Mouse (Mus musculus) myocyte (in vitro differentiated cells): ENCODE data around the gene Dnah2. TPM values are rescaled to one million over a fixed set of nuclear protein-coding genes. Genes with fewer than 3 reads are reported as not detected.

Source experiments
- H3K27me3 ChIP-seq: one replicate; pipeline ENCODE4 v1.6.1; 2011; ENCODE audit not compliant: control insufficient read depth, insufficient read depth, insufficient read length
- H3K36me3 ChIP-seq: one replicate; pipeline ENCODE4 v1.6.1; 2011; ENCODE audit not compliant: control insufficient read depth, insufficient read depth
- H3K4me2 ChIP-seq: one replicate; pipeline ENCODE4 v1.6.1; 2011; ENCODE audit warnings: low read depth, control low read depth
- H3K4me3 ChIP-seq: one replicate; pipeline ENCODE4 v1.5.1; 2011; ENCODE audit warnings: mild to moderate bottlenecking, control low read depth, moderate library complexity
- H3K79me2 ChIP-seq: one replicate; pipeline ENCODE4 v1.6.1; 2011; ENCODE audit not compliant: control insufficient read depth, insufficient read depth
- H3ac ChIP-seq: one replicate; pipeline ENCODE4 v1.6.1; 2011; ENCODE audit not compliant: control insufficient read depth, insufficient read length
- CEBPB ChIP-seq: IDR thresholded peaks from 2 replicates; pipeline ENCODE4 v1.6.1; 2011; ENCODE audit warnings: mild to moderate bottlenecking, moderate library complexity; ENCODE audit not compliant: poor library complexity, insufficient read depth, severe bottlenecking
- E2F4 ChIP-seq: IDR thresholded peaks from one replicate; pipeline ENCODE4 v1.6.1; 2011; ENCODE audit warnings: mild to moderate bottlenecking, control low read depth, moderate library complexity; ENCODE audit not compliant: insufficient read depth
- MAX ChIP-seq: IDR thresholded peaks from one replicate; pipeline ENCODE4 v1.6.1; 2011; ENCODE audit warnings: low read depth, mild to moderate bottlenecking, control low read depth
- MYOD1 ChIP-seq, 3 experiments: IDR thresholded peaks; one replicate each; pipeline ENCODE4 v1.6.1; 2011; ENCODE audit warnings: control low read depth in 2 of 3, low read depth in 2 of 3, mild to moderate bottlenecking in 2 of 3, moderate library complexity in 1 of 3; ENCODE audit not compliant: insufficient read length in 2 of 3, control insufficient read depth in 1 of 3
- MYOG ChIP-seq, 3 experiments: IDR thresholded peaks; one replicate each; pipeline ENCODE4 v1.6.1; 2011; ENCODE audit warnings: control low read depth in 2 of 3, low read depth in 2 of 3, mild to moderate bottlenecking in 2 of 3; ENCODE audit not compliant: insufficient read length in 2 of 3, control insufficient read depth in 1 of 3, insufficient read depth in 1 of 3
- POLR2A ChIP-seq: IDR thresholded peaks from one replicate; pipeline ENCODE4 v1.6.1; 2011; ENCODE audit warnings: low read depth, mild to moderate bottlenecking, control low read depth, moderate library complexity; ENCODE audit not compliant: insufficient read length
- POLR2AphosphoS2 ChIP-seq: IDR thresholded peaks from one replicate; pipeline ENCODE4 v1.6.1; 2011; ENCODE audit warnings: low read depth, control low read depth; ENCODE audit not compliant: insufficient read length
- REST ChIP-seq: IDR thresholded peaks from one replicate; pipeline ENCODE4 v1.6.1; 2011; ENCODE audit warnings: mild to moderate bottlenecking, control low read depth, moderate library complexity; ENCODE audit not compliant: insufficient read depth, insufficient read length
- SRF ChIP-seq: IDR thresholded peaks from one replicate; pipeline ENCODE4 v1.6.1; 2011; ENCODE audit warnings: low read depth; ENCODE audit not compliant: control insufficient read depth, insufficient read length
- TCF12 ChIP-seq: IDR thresholded peaks from one replicate; pipeline ENCODE4 v1.6.1; 2011; ENCODE audit warnings: mild to moderate bottlenecking, control low read depth; ENCODE audit not compliant: poor library complexity, insufficient read depth, severe bottlenecking
- TCF3 ChIP-seq: IDR thresholded peaks from one replicate; pipeline ENCODE4 v1.6.1; 2011; ENCODE audit warnings: low read depth, control low read depth; ENCODE audit not compliant: insufficient read length
- USF1 ChIP-seq: IDR thresholded peaks from one replicate; pipeline ENCODE4 v1.6.1; 2011; ENCODE audit warnings: low read depth, mild to moderate bottlenecking, control low read depth, moderate library complexity
- polyA plus RNA-seq: library from polyadenylated mRNA; unstranded; fragments of >200 nt; fragmentation: generic; extraction: Trizol; gene quantifications from one replicate; pipeline ENCODE4 v1.2.1, GENCODE M21; 2012; ENCODE audit warnings: missing spikeins

The Dnah2 gene
- polyA plus RNA-seq, 1 experiment: 0.24 TPM

DNA sequence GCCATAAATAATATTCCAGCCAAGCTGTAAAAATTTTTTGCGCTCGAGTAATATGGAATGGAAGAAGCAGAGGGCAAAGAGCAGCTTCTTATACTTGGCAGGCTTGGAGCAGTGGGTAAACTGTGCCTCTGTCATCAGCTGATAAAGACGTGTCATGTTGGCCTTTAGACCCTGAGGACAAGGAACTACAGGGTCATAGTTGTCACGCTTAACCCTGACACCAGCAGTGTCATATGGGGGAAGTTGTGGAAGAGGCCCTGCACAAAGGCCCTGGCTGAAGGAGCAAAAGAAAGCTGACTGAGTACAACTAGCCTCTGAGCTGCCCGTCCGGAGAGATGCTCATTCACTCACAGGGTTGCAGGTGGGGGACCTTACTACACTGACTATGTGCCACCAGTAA, 125.0 kb downstream of the Dnah2 start:
- H3K27me3 ChIP-seq: peaks cover 17% of the 10 kb centered on the region
- H3K36me3 ChIP-seq: no peaks in the 10 kb centered on the region
- TF ChIP-seq POLR2AphosphoS2: no peak
- TF ChIP-seq TCF3: no peak
- no peak for TF ChIP-seq POLR2A
- TF ChIP-seq TCF12: no peak
- TF ChIP-seq REST: no peak
- TF ChIP-seq MAX: no peak
- no peak for TF ChIP-seq USF1
- TF ChIP-seq MYOG (IDR thresholded peaks at IDR 0.05; ENCODE audit: control insufficient read depth in 1 of 3, insufficient read depth in 1 of 3, insufficient read length in 2 of 3, low read depth in 2 of 3): no peak
- no peak overlapping the region for H3ac ChIP-seq
- H3K4me3 ChIP-seq: no peak overlapping the region
- no peaks in the 10 kb centered on the region for H3K79me2 ChIP-seq
- H3K4me2 ChIP-seq: no peak overlapping the region

DNA sequence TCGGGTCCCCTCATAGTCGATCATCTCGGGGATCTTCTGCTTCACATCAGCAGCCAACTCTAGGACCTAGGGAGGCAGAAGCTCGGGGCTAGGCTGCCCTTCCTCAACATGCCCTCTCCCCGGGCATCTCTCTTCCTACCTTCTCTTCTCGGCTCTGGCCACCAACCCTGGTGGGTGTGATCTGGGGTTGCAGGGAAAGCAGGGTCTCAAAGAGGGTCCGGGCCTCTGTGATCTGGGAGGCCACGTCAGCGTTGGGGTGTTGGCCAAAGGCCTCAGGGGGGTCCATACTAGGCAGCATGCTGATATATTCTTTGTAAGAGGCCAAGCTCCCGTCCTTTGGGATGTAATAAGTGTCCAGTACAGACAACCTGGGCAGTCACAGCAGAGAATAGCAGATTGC, 126.1 kb downstream of the Dnah2 start:
- no peak overlapping the region for H3K4me2 ChIP-seq
- no peak overlapping the region for H3K4me3 ChIP-seq
- TF ChIP-seq SRF: no peak
- TF ChIP-seq MAX: no peak
- no peak for TF ChIP-seq POLR2AphosphoS2
- TF ChIP-seq MYOD1 (IDR thresholded peaks at IDR 0.05; ENCODE audit: control insufficient read depth in 1 of 3, insufficient read length in 2 of 3, low read depth in 2 of 3): no peak
- H3K27me3 ChIP-seq: peaks cover 17% of the 10 kb centered on the region
- no peak overlapping the region for H3ac ChIP-seq
- no peaks in the 10 kb centered on the region for H3K36me3 ChIP-seq
- H3K79me2 ChIP-seq: no peaks in the 10 kb centered on the region

DNA sequence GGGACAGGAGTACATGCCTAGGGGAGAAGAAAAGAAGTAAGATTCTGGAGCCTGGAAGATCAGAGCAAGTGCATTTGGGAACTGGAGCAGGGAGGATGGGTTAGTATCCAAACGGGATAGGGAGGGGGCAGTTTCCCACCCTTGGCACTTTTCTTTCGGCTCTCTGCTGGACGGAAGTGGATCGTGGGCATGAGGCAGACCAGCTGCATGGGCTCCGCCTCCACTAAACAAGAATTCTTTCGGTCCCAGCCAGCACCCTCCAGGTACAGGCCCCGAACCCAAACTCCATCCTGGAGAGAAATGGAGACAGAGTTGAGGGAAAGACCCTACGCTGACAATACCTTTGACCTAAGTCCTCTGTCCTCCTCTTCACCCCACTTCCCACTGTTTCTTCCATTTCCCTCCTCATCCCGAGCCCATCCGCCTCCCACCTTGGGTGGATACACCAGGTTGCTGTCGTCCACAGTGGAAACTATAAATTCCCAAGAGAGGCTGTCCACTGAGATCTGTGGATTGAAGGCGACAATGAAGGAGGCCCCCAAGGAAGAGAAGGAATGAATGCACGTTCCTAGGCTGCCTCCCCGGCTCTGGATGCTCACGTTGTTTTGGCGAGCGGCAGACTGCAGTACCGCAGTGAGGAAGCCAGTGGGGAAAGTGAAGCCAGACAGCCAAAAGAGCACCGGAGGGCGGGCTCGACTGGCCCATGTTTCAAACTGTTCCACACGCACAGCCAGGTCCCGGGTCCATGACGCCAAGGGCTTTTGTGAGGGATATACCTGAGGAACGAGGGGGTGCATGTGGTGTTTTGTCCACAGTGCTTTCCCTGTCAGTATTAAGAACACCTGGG, 127.6 kb downstream of the Dnah2 start:
- Histone ChIP-seq H3K36me3 (no peaks in the 10 kb centered on the region), H3K27me3 (peaks cover 17% of the 10 kb centered on the region), H3K4me2 (no peak overlapping the region), H3ac (no peak overlapping the region), H3K4me3 (no peak overlapping the region), H3K79me2 (no peaks in the 10 kb centered on the region)
- TF ChIP-seq POLR2A (no peak), MAX (no peak), REST (no peak), CEBPB (no peak), SRF (no peak), TCF3 (no peak), MYOD1 (IDR thresholded peaks at IDR 0.05; ENCODE audit: control insufficient read depth in 1 of 3, insufficient read length in 2 of 3, low read depth in 2 of 3) (no peak), POLR2AphosphoS2 (no peak), E2F4 (no peak), TCF12 (no peak), USF1 (no peak), MYOG (IDR thresholded peaks at IDR 0.05; ENCODE audit: control insufficient read depth in 1 of 3, insufficient read depth in 1 of 3, insufficient read length in 2 of 3, low read depth in 2 of 3) (no peak)

DNA sequence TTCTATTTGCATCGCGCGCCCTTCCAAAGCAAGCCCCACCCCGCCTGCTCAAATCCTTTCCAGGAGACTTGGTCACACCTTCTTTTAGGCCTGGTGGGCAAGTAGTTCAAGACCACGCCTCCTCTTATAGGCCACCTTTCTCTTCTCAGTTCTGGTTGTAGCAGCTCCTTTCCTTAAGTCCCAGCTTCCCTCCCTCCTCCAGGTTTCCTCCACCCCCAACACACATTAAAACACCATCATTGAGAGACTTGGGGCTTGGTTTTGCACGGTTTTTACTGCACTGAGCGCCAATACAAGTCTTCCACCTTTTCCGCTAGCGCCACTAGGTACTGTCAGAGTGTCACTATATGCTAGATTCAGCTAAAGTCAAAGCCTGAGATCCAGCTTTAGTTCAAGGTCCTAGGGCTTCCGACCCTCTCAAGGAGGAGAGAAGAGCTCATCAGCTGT, 128.3 kb downstream of the Dnah2 start:
- TF ChIP-seq MYOG (IDR thresholded peaks at IDR 0.05; ENCODE audit: control insufficient read depth in 1 of 3, insufficient read depth in 1 of 3, insufficient read length in 2 of 3, low read depth in 2 of 3): no peak
- no peak for TF ChIP-seq CEBPB
- no peak for TF ChIP-seq MYOD1 (IDR thresholded peaks at IDR 0.05; ENCODE audit: control insufficient read depth in 1 of 3, insufficient read length in 2 of 3, low read depth in 2 of 3)
- TF ChIP-seq POLR2A: no peak
- TF ChIP-seq E2F4: no peak
- TF ChIP-seq TCF3: no peak
- no peak for TF ChIP-seq MAX
- no peak for TF ChIP-seq REST
- no peak for TF ChIP-seq SRF
- no peak for TF ChIP-seq USF1
- TF ChIP-seq POLR2AphosphoS2: no peak
- TF ChIP-seq TCF12: no peak
- no peaks in the 10 kb centered on the region for H3K36me3 ChIP-seq
- no peaks in the 10 kb centered on the region for H3K79me2 ChIP-seq
- H3K4me3 ChIP-seq: peak overlapping the region; percentile 100
- peaks cover 17% of the 10 kb centered on the region for H3K27me3 ChIP-seq
- H3ac ChIP-seq: no peak overlapping the region
- peak overlapping the region; percentile 99 for H3K4me2 ChIP-seq
